Mouse (Mus musculus) kidney, adult 11 months (tissue): ENCODE measurements around the gene Prss41.

ENCODE experiments used
- DNase-seq: peaks from one replicate; pipeline ENCODE4 v3.0.0; 2022

The Prss41 gene

DNA sequence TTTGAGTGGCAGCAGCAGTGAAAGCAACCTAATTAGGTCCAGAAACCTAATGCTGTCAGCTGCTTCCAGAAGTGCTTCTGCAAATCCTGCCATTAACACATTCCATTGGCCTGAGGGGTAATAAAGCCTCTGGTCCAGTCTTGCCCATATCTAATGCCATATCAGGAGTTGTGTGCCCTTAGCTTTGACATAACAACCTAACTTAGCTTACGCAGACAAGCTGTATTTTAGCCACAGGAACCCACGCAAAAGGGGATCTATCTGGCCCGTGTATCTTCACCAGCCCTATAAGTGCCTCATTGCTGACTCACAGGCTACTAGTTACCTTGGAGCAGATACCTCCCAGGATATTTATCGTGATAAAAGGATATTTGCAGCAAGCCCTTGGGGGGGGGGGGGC lies 18.4 kb downstream of the Prss41 start:
- DNase-seq, result no peak

- no peak for DNase-seq
Observed at GRCm38 (mm10) chr17:23823614-23824013, 20.4 kb downstream of the Prss41 start.

GRCm38 (mm10) chr17:23823018-23823417 lies 21.0 kb downstream of the Prss41 start:
- DNase-seq, result no peak

- no peak for DNase-seq
Observed at GRCm38 (mm10) chr17:23822094-23822493, 21.9 kb downstream of the Prss41 start.

- no peak for DNase-seq
Observed at GRCm38 (mm10) chr17:23820731-23821130, 23.2 kb downstream of the Prss41 start.

- DNase-seq, result no peak
Observed at GRCm38 (mm10) chr17:23819235-23819634, 24.7 kb downstream of the Prss41 start.

GRCm38 (mm10) chr17:23818579-23818978 lies 25.4 kb downstream of the Prss41 start:
- DNase-seq, result no peak

- no peak for DNase-seq
Observed at GRCm38 (mm10) chr17:23815641-23816040, 28.3 kb downstream of the Prss41 start.

GRCm38 (mm10) chr17:23807918-23808317 lies 36.1 kb downstream of the Prss41 start:
- DNase-seq, result no peak

DNA sequence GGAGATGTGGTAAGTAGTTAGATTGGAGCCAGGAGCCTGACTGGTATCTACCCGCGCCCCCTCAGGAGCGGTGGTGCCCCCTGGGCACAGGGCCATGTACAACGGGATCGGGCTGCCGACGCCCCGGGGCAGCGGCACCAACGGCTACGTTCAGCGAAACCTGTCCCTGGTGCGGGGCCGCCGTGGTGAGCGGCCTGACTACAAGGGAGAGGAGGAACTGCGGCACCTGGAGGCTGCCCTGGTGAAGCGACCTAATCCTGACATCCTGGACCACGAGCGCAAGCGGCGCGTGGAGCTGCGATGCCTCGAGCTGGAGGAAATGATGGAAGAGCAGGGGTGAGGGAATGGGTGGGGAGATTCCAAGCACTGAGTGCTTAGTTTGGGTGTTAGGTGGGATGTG lies 37.1 kb downstream of the Prss41 start:
- peak; percentile 51 for DNase-seq

GRCm38 (mm10) chr17:23804426-23805085 lies 39.4 kb downstream of the Prss41 start:
- no peak for DNase-seq

GRCm38 (mm10) chr17:23803366-23804041 lies 40.5 kb downstream of the Prss41 start:
- DNase-seq, result no peak

DNA sequence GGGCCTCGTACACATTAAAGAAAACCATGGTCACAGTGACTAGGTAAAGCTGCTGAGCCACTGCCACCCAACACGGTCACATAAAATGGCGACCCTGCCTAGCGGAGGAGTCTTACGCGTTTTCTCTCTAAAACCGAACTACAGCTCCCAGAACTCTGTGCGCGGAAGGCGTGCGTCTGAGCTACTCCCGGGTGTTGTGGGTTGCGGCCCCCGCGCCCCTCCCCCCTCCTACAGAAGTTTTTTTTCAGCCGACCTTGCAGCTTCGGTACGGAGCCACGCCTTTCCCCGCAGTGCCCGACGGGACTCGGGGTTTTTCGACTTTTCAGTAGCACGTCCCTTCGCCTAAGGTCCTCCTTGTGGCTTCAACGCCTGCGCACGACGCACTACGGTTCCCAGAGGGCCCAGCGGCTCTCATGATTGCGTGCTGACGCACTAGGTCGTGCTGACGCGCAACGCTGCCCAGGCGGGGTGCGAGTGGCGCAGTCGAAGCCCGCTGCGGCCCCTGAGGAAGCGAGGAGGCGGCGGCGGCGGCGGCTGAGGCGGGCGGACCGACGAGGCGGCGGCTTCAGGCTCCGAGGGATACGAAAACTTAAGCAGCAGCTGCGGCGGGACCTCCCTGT lies 41.1 kb downstream of the Prss41 start:
- peak; percentile 99 for DNase-seq

GRCm38 (mm10) chr17:23801627-23802026 lies 42.3 kb downstream of the Prss41 start:
- no peak for DNase-seq

DNA sequence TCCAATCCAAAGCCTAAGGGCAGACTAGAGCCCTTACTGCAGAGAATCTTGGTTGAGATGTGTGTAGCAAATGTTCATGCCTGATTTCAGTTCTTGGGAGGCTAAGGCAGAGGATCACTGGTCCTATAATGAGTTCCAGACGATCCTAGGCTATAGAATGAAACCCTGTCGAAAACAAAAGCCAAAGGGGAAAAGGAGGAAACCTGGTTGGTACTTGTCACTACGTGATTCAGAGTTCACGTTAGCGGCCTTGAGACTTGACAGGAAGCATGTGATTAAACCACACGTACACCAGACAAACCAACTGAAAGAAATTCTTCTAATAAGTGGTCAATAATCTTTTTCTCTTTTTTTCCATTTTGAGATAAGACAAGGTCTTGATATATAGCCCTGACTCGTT lies 46.7 kb downstream of the Prss41 start:
- DNase-seq, result no peak

DNA sequence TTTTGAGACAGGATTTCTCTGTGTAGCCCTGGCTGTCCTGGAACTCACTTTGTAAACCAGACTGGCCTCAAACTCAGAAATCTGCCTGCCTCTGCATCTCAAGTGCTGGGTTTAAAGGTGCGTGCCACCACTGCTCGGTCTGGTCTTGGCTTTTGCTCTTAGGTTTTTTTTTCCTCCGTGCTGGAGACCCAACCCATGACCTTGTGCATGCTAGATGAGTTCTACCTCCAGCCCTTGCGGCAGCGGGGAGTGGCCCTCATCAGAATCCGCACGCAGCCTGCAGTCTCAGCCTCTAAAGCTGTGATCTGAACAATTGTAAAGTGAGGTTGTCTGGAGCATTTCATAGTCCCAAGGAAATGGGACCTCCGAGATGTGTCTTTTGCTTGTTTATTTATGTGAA lies 48.6 kb downstream of the Prss41 start:
- no peak for DNase-seq

GRCm38 (mm10) chr17:23791079-23791357 lies 53.0 kb downstream of the Prss41 start:
- DNase-seq, result no peak

GRCm38 (mm10) chr17:23790269-23791078 lies 53.5 kb downstream of the Prss41 start, which contains the start of gene Srrm2:
Srrm2 (plus strand) TSS chr17:23790532.
- DNase-seq, result peak; percentile 40

DNA sequence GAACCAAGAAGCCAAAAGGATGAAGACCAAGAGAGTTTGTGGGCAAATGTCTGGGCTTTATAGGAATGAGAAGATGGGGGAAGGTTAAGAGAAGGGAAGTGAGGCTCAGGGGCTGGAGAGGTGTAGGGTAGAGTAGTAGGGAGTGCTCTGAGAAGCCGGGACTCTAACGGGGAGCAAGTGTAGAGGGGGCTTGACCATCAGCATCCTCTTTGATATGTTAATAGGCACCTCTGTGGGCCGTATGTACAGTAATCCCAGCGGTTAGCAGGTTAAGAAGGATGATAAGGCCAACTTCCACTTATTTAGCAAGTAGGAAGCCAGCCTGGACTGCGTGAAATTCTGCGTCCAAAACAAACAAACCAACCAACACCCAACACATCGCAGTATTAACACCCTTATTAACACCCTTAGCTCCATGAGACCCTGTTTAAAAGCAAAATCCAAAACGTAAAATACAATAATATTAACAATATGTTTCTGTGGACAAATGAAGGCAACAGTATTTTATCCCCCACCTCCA lies 54.2 kb downstream of the Prss41 start:
- no peak for DNase-seq

DNA sequence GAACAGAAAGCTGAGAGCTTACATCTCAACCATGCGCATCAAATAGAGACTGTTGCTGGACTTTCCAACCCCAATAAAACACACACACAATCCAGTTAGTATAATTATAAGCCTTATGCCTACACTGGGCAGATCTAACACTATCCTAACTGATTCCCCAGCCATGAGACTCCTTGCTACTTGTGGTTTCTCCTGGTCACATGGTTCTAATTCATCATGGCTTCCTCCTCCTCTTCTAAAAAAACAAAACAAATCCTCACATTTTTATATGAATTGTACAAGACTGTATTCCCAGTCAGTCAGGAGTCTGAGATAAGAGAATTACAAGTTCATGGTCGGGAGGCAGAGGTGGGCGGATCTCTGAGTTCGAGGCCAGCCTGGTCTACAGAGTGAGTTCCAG lies 55.0 kb downstream of the Prss41 start:
- no peak for DNase-seq
